Mouse (Mus musculus): Measurements from ENCODE around the gene Qser1.
A peak's percentile ranks its signal among the peaks of the same experiment; 100 is the strongest.

Qser1 gene

DNA sequence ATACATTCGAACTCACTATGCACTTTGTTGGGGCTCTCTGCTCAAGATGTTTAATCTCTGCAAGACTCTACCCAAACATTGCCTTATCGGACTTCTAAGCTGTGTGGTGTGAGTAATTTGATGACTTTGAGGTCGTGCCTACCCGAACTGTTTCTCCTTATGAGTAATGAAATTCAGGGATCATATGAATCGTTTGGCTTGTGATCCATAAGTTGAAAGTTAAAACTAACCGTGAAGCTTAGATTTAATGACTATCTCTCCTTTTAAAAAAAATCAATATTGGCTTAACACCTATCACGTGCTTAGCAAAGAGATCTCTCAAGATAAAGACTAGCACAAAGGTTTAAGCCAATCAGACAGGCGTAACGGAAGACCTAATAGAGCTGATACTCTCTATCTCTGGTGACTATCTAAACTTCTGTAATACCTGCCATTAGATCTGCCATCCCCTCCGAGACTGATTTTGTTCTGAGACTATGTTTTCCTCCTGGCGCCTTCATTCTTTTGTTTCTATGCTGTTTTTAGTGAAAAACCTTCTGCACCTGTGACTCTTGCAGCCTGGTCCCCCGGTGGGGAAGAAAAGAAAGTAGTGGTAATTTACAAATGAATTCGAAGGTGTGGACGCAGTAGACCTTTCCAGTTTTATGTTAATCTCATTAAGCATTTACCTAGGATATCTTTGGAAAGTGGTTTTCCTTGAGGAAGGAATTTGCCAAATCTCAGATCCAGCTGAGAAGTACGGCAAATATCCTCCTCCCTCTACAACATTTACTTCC, 1.2 kb upstream of the Qser1 start:
- DNase-seq (ENCODE audit: low spot score in 2 of 2) = no peak

DNA sequence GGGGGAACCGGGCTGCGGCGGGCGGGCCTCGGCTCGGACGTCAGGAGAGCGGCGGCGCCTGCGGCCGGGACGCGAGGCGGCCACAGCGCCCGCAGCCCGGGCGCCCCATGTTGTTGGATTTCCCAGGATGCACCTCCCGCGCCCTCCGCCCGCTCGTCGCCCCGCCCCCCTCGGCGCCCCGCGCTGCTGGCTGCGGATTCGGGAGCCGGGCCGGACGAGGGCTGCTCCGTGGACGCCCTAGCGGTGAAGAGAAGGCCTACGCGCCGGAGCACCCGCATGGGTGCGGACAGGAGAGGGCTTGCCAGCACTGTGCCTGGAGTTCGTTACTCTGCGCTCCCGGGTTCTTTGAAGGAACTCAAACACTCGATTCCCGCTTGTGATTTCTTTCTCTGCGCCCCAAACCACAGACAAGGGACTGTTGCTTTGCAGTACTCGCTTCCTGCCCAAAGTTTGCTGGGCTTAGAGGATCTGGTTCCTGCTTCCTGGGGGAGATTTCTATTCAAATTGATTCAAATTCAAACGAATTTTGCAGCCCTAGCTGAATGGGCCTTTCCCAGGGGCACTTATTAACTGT, 393 bp upstream of the Qser1 start:
- peak; percentile 89 to 91 for DNase-seq (ENCODE audit: low spot score in 2 of 2)

DNA sequence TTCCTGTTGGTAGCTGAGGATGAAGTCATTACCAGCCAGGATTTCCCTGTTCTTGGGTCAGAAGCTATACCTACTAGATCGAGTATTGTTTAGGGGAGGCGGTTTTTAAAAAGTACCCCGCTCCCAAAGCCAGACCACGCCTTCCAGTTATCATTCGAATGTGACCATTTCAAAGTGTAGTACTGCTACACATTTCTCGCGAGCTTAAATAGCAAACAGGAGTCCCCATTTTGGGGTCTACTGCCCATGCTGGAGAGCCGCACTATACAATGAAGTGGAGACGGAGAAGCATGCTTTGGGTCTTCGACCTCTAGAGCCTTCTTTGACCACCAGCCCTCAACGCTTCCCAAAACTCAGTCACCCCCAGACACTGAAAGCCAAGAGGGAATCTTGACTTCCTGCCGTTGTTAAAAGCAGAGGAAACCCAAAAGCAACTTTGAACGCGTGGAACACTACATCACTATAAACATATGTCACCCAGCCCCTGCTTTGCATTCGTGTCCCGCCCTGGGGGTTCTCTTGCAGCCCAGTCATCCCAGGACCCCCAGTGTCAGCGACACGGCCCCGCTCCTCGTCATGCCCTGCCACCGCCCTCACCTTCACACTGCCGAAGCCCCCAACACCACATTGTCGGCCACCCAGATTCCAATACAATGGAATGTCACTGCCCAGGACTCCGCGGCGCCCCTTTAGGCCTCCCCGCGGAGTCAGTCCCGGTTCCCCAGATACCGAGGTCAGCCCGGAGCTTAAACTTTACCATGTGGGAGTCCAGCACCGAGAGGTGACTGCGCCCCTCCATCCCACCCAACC, 794 bp downstream of the Qser1 start:
- peak in 1 of 2 experiments; percentile 25 for DNase-seq (ENCODE audit: low spot score in 2 of 2)

GRCm38 (mm10) chr2:104814181-104814951, 2.2 kb downstream of the Qser1 start:
- no peak for DNase-seq (ENCODE audit: low spot score in 2 of 2)

DNA sequence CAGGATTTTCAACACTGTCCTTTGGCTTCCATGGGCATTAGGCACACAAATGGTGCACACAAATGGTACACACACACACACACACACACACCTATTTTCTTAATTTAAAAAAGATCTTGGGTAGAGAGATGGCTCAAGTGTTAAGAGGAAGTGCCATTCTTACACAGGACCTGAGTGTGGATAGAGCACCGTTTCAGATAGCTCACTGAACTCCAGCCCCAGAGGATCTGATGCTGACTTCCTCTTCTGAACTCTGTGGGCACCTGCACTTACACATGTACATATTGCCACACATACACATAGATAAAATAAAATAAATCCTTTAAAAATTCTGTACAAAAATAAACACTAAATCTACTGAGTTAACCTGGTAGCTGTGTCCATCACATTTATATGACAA, 11.1 kb downstream of the Qser1 start:
- no peak for DNase-seq (ENCODE audit: low spot score in 2 of 2)

DNA sequence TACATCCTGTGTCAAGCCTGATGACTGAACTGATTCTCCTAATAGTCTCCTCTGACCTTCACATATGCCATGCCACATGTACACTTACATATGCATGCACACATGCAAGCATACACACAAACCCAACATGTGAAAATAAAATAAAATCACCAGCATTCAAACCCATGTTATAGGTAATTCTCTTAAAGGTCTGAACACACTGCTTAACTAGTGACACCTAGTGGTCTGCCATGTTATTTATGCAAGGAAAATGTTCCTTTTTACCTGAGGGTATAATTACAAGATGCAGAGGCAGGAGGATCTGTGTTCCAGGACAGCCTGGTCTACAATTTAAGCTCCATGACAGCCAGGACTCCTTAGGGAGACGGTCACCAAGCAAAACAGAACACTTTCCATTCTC, 41.8 kb downstream of the Qser1 start:
- DNase-seq (ENCODE audit: low spot score in 2 of 2) = no peak

DNA sequence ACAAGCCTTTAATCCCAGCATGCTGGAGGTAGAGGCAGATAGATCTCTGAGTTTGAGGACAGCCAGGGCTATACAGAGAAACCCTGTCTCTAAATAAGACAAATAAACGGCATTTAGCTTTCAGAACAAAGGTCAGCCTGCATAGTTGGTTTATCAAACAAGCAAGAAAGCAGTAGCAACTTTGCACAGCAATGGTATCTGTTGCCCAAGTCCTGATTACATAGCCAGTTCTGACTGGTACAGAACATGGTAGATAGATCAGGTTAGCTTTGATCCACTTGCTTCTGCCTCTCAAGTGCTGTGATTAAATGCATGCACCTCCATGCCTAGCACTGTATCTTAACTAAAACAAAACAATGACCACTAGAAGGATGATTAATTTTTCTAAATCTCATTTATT, 47.9 kb downstream of the Qser1 start:
- no peak for DNase-seq (ENCODE audit: low spot score in 2 of 2)

DNA sequence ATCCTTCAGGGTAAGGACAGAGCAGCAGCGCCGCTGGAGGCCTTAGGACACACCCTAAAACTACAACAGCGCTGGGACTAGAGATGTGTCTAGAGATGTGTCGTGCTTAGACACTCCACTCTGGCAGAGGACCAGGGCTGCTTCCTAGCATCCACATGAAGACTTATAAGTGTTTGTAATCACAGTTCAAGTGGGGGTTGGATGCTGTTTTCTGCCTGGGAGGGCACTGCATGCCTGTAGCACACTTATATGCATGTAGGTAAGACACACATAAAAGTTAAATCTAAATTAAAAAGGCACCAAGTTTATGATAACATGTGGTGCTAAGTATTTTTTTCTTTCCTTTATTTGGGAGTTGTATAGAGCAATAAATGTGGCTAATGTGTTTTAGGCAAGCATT, 52.5 kb downstream of the Qser1 start:
- no peak for DNase-seq (ENCODE audit: low spot score in 2 of 2)

DNA sequence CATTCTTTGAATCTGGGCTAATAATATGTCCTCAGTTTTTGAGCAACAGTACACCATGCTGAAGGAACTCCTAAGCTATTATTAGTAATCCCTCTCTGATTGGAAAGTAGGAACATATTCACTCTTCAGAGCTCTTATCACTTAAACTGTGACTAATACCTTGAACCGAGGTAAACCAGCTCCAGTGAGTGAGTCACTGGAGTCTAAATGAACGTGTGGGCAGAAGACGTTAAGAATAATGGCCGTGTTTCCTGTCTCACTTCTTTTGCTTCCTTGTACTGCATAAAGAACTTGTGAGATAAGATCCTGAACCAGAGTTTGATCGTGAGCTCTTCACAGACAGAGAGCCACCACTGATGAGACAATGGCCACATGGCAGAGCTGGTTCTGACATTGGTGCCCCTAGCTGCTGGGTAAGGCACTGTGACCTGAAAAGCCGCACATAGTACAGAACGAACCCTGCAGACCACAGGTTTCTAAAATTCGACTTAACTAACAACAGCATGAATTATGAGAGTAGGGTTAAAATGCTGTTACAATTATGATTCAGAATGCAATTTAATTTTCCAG, 53.3 kb downstream of the Qser1 start:
- no peak for DNase-seq (ENCODE audit: low spot score in 2 of 2)

DNA sequence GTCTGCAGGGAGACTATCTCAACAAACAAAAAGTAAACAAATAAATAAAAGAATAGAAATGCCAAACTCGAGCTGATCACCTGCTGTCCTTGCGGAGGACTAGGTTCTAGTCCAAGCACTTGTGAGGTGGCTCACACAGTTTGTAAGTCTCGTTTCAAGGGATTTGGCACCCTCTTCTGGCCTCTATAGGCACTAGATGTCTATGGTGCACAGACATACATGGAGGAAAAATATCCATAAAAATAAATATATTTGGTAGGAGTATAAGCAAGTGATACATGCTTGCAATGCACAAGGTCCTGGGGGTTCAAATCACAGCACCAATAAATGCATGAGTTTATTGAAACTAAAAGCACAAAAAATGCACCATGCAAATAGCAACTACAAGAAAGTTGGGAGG, 65.9 kb downstream of the Qser1 start:
- no peak for DNase-seq (ENCODE audit: low spot score in 2 of 2)

GRCm38 (mm10) chr2:104748652-104749183, 67.8 kb downstream of the Qser1 start:
- DNase-seq (ENCODE audit: low spot score in 2 of 2) = no peak

GRCm38 (mm10) chr2:104746251-104746650, 70.3 kb downstream of the Qser1 start:
- no peak for DNase-seq (ENCODE audit: low spot score in 2 of 2)

DNA sequence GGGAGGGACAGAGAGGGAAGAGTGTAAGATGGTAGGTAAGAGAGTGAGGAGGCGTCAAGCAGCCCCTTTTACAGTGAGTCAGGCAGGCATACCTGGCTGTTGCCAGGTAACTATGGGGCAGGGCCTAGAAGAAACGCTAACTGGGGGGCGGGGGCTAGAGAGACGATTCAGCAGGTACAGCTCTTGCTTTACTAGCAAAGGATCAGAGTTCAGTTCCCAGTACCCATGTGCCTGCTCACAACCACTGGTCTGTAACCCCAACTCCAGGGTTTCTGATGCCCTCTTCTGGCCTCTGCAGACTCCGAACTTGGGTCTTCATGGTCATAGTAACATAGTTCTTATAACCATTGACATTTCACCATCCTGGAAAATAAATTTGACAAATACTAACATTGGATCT, 72.6 kb downstream of the Qser1 start:
- DNase-seq (ENCODE audit: low spot score in 2 of 2) = no peak

- no peak for DNase-seq (ENCODE audit: low spot score in 2 of 2)
Observed at GRCm38 (mm10) chr2:104743160-104743559, 73.4 kb downstream of the Qser1 start.

- DNase-seq (ENCODE audit: low spot score in 2 of 2) = peak; percentile 85 to 91
Observed at GRCm38 (mm10) chr2:104742741-104743064, 73.9 kb downstream of the Qser1 start, which contains the start of gene Depdc7. Gene Depdc7, minus strand, starts transcription at chr2:104742878.

DNA sequence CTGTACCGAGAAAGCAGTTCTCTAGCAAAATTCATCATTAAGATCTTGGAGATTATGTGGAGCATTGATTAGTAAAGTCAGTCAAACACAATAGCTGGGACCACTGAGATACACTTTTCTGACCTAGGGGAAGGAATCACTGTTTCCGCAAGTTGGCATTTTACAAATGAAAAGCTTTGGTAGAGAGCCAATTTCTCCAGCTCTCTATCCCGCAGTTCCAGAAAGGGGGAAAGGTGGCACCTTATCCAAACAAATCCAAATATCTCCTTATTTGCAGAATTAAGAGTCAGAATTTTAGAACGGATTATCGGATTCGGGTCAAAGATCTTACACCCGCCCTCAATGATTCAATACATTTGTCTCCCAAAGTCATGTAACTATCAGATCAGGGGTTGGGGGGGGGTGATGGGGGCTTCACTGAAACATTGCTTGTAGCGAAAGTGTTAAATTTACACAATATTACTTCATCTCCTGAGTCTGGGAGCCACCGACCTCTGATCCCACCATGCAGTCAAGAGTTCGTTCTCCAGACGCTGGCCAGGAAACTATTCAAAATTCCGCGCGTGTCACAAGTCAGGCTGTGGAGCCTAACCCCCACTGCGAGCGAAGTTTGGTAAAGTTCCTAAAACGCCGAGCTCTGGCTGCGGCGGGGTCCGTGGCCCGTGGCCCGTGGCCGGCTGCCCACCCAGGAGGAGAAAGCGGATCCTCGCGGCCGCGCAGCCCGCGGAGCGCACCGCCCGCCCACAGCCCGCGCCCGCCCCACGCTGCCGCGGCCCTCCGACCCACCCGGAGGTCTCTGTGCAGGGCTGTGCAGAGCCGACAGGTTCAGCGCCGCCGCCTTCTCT, 74.4 kb downstream of the Qser1 start:
- DNase-seq (ENCODE audit: low spot score in 2 of 2) = no peak

- no peak for DNase-seq (ENCODE audit: low spot score in 2 of 2)
Observed at GRCm38 (mm10) chr2:104741015-104741758, 75.4 kb downstream of the Qser1 start.

DNA sequence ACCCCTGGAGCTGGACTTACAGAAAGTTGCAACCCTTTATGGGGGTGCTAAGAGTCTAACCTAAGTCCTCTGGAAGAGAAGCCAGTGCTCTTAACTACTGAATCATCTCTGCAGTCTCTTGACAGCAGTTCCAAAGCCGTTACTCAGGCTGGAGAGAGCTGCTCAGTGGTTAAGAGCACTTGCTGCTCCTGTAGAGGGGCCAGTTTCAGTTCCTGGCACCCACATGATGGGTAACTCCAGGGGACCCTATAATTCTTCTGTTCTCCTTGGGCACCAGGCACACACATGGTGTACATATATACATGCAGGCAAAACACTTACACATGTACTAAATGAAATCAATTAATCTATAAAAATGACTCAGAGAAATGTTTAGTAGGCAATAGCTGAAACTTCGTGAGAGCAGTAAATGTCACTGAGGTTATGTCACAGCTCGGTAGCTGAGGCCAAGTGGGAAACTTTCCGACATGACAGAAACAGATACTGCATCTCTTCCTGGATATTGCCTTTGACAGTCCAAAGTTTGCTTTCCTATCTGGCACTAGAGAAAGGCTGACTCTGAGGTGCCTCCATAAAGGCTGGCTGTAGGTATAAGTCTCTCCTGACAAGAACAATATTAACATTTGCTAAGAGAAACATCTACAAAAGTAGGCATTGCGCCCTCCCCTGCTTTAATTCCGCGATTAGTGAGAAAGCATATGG, 76.2 kb downstream of the Qser1 start:
- no peak for DNase-seq (ENCODE audit: low spot score in 2 of 2)

- DNase-seq (ENCODE audit: low spot score in 2 of 2) = no peak
Observed at GRCm38 (mm10) chr2:104739691-104740090, 76.9 kb downstream of the Qser1 start.

All from urinary bladder, postnatal 4 days (tissue).